Mouse (Mus musculus) lung, adult 2 months (tissue): Measurements from ENCODE around the gene Prnp. TPM values are rescaled to one million over a fixed set of nuclear protein-coding genes. Genes with fewer than 3 reads are reported as not detected.

Experiments
- DNase-seq: peaks from one replicate; pipeline ENCODE4 v3.0.0; 2022
- H3K4me1 ChIP-seq: fragments of 200-500 bp; 2 replicates; pipeline ENCODE4 v1.6.1; 2011; ENCODE audit warnings: low read length; ENCODE audit not compliant: control insufficient read depth, insufficient read depth
- H3K4me3 ChIP-seq: fragments of 200-500 bp; replicated peaks from 2 replicates; pipeline ENCODE3; 2011; ENCODE audit warnings: low read depth, mild to moderate bottlenecking, control low read depth, low read length; ENCODE audit errors: extremely low read depth
- CTCF ChIP-seq: fragments of 200-500 bp; IDR thresholded peaks from 2 replicates; pipeline ENCODE4 v1.5.1; 2011; ENCODE audit warnings: mild to moderate bottlenecking, low read length, control low read depth; ENCODE audit not compliant: insufficient read depth
- POLR2A ChIP-seq: fragments of 200-500 bp; IDR thresholded peaks from 2 replicates; pipeline ENCODE4 v1.6.1; 2011; ENCODE audit warnings: low read depth, mild to moderate bottlenecking, control low read depth, low read length, borderline replicate concordance; ENCODE audit errors: extremely low read depth
- WGBS: fragments of 180-500 bp; shearing (Covaris S2); methylation state at CpG from one replicate; pipeline ENCODE4 v1.1.7; 2018; 5-methylcytosine and 5-hydroxymethylcytosine counted together
- polyA plus RNA-seq: library from polyadenylated mRNA; depleted of rRNA; stranded (reverse); fragments of >200 nt; gene quantifications from 2 replicates; pipeline ENCODE4 v1.2.3, GENCODE M21; 2012; rRNA removed

Prnp gene
- 95.5 and 102 TPM in 2 replicates for polyA plus RNA-seq

DNA sequence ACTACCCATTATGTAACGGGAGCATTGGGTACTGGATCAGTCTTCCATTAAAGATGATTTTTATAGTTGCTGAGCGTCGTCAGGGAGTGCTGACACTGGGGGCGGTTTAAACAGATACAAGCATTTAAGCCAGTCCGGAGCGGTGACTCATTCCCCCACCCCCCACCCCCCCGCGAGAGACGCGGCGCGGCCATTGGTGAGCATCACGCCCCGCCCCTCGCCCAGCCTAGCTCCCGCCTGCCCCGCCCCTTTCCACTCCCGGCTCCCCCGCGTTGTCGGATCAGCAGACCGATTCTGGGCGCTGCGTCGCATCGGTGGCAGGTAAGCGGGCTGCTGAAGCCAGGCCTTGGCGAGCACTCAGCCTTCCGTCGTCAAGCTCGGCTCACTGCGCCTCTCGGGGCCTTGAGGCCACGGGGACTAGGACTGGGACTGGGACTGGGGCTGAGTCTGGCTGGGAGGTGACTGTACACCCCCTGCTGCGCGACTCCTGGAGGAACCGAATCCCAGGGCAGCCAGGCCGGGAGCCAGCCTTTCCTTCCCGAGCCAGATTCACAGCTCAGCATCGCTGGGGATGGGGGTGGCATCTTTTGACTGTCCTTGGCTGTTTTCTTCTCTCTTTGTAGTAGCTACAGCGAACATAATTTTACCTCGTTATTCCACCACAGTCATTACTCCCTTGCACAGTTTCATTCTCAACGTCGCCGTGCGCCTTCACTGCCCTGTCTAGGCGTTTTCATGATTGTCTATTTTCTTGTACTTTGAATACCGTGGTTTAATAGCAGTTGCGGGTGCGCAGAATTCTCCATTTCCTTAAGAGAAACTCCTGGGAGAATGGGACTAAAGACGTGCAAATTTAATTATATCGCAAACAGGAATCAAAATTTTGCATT is at the start of gene Prnp, which contains the start of gene Prn:
Gene Prnp (plus strand): TSS at position 246 of the 890 bp plus-strand sequence.
Gene Prn (plus strand): TSS at position 275 of the 890 bp plus-strand sequence.
- Histone ChIP-seq H3K4me3 (peak within 1 kb of the TSS; percentile 100), H3K4me1 (peaks cover 4% of the 10 kb centered on the region)
- TF ChIP-seq POLR2A (peak; percentile 91), CTCF (no peak)
- peak; percentile 87 for DNase-seq
- 4% methylated on average over 52 of the region's 52 CpGs for WGBS

DNA sequence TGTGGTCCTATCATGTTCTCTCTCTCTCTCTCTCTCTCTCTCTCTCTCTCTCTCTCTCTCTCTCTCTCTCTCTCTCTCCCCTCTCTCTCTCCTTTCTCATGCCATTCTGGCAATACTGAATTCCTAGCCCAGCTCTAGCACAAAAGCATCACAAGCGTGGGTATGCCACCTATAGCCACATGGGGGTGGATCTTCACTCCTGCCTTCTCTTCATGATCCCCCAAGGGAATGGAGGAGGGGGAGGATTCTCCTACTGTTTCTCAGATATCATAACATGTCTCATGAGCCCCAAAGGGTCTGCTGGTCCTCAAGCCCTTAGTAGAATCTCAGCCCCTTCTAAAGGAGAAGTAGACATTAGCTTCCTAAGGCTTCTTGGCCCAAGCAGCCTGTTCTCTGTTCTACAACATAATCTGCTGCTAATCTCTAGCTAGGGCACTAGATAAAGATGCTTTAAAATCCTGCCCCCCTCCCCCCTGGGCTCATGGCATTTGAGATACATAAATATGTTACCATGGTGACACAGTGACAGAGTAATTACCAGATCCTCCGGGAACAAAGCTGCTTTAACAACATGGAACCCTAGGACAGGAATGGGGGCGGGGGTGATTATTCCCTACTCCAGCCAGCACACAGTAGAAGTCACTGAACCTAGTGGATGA is 47.0 kb upstream of the Prnp start:
- TF ChIP-seq CTCF, result no peak
- no peak for TF ChIP-seq POLR2A
- Histone ChIP-seq H3K4me3 (no peak overlapping the region), H3K4me1 (no peaks in the 10 kb centered on the region)
- WGBS, result 70% methylated on average over 3 of the region's 3 CpGs
- DNase-seq, result no peak

DNA sequence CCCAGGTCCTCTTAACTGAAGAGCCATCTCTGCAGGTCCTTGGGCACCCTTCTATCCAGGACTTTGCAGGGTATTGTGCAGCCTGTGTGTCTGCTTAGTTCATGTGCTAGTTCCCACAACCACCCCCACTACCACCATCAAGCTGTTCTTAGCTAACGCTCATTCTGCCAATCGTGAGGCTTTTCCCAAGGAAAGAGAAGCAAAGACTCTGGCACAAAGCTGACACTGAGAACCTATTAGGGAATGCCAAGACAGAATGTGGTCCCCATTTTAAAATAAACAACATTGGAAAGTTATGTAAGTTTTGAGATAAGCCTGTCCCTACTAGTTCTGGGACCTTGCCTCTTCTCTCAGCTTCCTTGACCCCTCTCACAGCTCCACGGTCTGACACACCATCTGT is 46.3 kb upstream of the Prnp start:
- 71% methylated on average over 3 of the region's 3 CpGs for WGBS
- no peak overlapping the region for H3K4me3 ChIP-seq
- H3K4me1 ChIP-seq, result no peaks in the 10 kb centered on the region
- no peak for TF ChIP-seq POLR2A
- no peak for TF ChIP-seq CTCF
- no peak for DNase-seq

DNA sequence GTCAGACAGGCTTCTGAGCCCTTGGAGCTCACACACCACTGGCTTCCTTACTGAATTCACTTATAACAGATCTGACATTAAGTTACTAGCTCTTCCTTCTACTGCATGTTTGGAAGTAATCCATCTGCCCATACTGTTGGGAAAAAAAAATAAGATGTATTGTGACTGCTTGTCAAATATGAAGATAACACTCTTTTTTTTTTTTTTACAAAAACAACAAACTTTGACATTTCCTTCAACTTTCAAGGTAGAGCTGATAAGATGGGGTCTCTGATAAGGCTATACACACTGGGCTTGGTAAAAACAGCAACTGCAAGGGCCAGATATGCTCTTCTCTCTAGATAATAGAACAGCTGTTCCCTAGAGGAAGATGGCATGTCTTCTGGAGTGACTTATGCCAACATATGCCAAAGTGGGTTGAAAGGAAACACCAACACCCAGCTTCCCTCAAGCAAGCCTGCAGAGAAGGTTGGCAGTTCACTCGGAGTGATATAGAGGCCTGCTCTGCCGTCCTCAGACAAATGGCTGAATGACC is 45.4 kb upstream of the Prnp start:
- WGBS, result 70% methylated on average over 2 of the region's 2 CpGs
- no peak for DNase-seq
- Histone ChIP-seq H3K4me1 (no peaks in the 10 kb centered on the region), H3K4me3 (no peak overlapping the region)
- no peak for TF ChIP-seq POLR2A
- no peak for TF ChIP-seq CTCF

DNA sequence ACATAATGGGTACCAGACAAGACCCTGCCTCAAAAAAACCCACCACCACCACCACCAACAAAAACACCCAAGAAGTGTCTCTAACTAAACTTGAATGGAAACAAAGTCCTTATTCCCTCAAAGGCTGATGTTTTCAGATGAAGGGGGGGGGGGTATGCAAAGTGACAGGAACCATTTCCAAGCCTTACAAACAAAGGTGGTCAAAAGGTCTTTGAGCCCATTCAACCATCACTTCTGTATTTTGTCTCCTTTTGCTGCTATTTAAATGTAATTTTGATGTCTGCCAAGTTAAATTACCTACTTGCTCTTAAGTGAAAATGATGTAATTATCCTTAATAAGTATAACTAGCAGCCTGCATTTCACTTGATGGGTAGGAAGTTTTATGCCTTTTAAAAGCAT is 43.1 kb upstream of the Prnp start:
- TF ChIP-seq POLR2A, result no peak
- no peak for TF ChIP-seq CTCF
- Histone ChIP-seq H3K4me1 (no peaks in the 10 kb centered on the region), H3K4me3 (no peak overlapping the region)
- DNase-seq, result no peak

DNA sequence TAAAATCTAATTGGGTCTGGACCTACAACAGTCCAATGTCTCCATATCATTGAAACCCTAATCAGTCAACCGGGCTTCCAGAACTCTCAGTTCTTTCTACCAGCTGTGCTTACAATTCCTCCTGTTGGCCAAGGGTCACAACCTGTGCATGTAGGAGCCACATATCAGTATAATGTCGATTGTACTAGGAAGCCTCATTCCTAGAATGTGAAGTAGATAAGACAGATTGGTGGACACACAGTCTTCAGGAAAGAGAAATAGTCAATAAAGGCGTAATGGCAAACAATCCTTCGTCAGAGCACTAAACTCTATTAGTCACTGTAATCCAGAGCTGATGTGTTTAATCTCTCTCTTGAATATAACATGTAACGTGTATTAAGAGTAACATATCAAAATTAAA is 40.7 kb upstream of the Prnp start:
- no peaks in the 10 kb centered on the region for H3K4me1 ChIP-seq
- TF ChIP-seq POLR2A, result no peak
- WGBS, result 78% methylated on average over 5 of the region's 5 CpGs
- no peak for DNase-seq
- no peak overlapping the region for H3K4me3 ChIP-seq

DNA sequence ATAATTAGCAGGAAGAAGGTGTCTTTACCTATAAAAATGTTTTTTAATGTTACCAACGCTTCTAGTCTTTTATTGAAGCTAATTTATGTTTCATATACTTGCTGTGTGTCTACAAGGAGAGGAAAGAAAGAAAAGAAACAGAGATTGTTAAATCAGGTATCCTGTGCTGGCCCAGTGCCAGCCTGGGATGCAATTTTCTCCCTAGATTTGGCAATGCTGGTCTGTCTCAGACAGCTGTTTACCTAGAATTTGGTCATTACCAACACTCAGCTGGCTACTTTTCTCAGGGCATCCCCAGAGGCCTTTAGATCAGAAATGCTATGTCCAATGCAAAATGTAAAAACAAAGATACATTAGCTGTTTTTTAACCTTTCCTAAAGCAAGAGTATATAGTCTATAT is 36.4 kb upstream of the Prnp start:
- no peak for DNase-seq
- no peaks in the 10 kb centered on the region for H3K4me1 ChIP-seq
- H3K4me3 ChIP-seq, result no peak overlapping the region
- WGBS, result 68% methylated on average over 1 of the region's 1 CpGs
- TF ChIP-seq POLR2A (no peak), CTCF (no peak)

DNA sequence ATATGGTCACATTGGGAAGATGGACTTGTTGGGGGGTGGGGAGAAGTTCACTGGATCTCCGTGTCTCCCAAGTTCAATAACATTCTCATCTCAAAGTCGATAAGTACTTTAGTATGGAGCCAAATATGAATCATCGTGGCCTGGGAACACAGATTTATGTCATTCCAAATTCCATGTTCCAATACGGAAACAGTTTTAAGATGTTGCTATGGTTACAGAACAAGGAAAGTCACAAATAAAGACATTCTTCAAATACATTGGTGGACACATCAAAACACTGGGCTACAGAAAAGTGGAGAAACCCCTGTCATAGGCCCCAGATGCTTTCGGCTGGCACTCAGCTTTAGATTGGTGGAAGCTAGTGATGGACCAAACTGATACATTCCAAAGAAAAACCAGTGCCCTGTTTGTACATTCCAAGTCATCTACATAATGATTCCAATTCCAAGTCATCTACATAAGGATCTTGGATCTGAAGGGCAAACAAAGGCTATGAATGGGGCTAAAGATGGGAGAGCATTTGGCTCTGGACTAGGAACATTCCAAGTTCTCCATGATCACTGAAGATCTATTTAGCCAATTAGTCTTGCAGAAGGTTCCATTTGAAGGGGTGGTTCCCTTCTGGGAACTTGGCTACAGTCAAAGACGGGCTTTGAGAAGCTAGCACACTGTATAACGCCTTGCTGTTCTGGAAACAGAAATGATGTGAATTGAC is 33.0 kb upstream of the Prnp start:
- WGBS, result 74% methylated on average over 7 of the region's 7 CpGs
- no peak overlapping the region for H3K4me3 ChIP-seq
- DNase-seq, result no peak
- no peaks in the 10 kb centered on the region for H3K4me1 ChIP-seq
- TF ChIP-seq CTCF (no peak), POLR2A (no peak)

DNA sequence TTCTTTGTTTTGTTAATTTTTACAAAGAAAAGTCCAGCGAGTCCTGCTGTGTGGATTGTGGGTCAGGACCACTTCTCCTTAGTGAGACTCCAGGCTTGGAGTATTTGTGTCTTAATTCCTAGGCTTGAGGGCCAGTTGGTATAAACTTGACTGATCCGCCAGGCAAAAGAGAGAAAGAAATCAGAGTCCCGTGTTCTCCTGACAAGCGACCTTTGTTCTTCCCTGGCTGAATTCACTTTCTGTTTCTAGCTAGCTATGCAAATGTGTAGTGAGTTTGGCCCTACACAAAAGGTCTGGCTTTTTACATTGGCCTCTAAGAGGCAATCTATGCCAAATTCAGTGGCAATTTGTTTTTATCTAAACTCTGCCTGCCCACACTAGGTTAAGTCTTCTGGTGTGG is 28.0 kb upstream of the Prnp start:
- no peak for DNase-seq
- TF ChIP-seq POLR2A (no peak), CTCF (no peak)
- no peak overlapping the region for H3K4me3 ChIP-seq
- H3K4me1 ChIP-seq, result no peaks in the 10 kb centered on the region
- WGBS, result 71% methylated on average over 4 of the region's 4 CpGs

DNA sequence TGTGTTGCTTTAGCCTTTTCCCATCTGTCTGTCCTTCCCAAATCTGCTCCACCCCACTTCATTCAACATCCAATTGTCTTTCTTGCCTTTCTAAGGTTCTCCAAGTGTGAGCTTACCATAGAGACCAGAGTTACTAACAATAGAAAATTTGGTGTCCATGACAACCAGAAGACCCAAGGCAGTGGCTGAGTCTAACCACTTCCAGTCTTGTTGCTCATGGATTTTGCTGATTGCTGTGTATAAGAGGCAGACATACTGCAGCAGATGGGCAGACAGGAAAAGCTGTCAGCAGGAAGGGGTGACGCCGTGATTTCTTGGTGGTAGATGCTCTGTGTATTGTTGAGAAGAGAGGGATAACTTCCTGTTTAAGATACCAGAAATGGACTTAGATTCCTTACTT is 26.6 kb upstream of the Prnp start:
- TF ChIP-seq CTCF (no peak), POLR2A (no peak)

More for the DNA sequence above, 26.6 kb upstream of the Prnp start:
- Histone ChIP-seq H3K4me1 (no peaks in the 10 kb centered on the region), H3K4me3 (no peak overlapping the region)
- 40% methylated on average over 2 of the region's 2 CpGs for WGBS
- DNase-seq, result no peak
